Mouse (Mus musculus) liver, embryonic 11.5 days (tissue): Measurements from ENCODE around the gene Gar1. TPM values are rescaled to one million over a fixed set of nuclear protein-coding genes. Genes with fewer than 3 reads are reported as not detected.

ENCODE experiments used
- ATAC-seq: fragments of 200-750 bp; cut with Nextera tagmentation; replicated peaks from 2 replicates; pipeline ENCODE4 v1.8.0; 2017; ENCODE audit warnings: moderate number of reproducible peaks, mild to moderate bottlenecking, moderate TSS enrichment, moderate library complexity; ENCODE audit not compliant: low FRiP score
- DNase-seq: peaks from one replicate; pipeline ENCODE4 v3.0.0-alpha.2; 2017; ENCODE audit warnings: low spot score
- H3K27ac ChIP-seq: fragments of 300-500 bp; sonication (generic); 2 replicates; pipeline ENCODE4 v1.5.1; 2014; ENCODE audit warnings: mild to moderate bottlenecking, low read depth, low read length, control low read depth
- H3K27me3 ChIP-seq: fragments of 300-500 bp; sonication (generic); replicated peaks from 2 replicates; pipeline ENCODE4 v1.6.1; 2014; ENCODE audit warnings: low read length, mixed read lengths; ENCODE audit not compliant: control insufficient read depth, insufficient read depth
- H3K36me3 ChIP-seq: fragments of 300-500 bp; sonication (generic); 2 replicates; pipeline ENCODE4 v1.6.1; 2014; ENCODE audit warnings: mild to moderate bottlenecking, low read length, moderate library complexity, mixed read lengths; ENCODE audit not compliant: control insufficient read depth, insufficient read depth
- H3K4me1 ChIP-seq: fragments of 300-500 bp; sonication (generic); replicated peaks from 2 replicates; pipeline ENCODE4 v1.6.1; 2014; ENCODE audit warnings: low read length, mixed read lengths; ENCODE audit not compliant: control insufficient read depth, insufficient read depth
- H3K4me2 ChIP-seq: fragments of 300-500 bp; sonication (generic); 2 replicates; pipeline ENCODE4 v1.6.1; 2014; ENCODE audit warnings: mild to moderate bottlenecking, control low read depth, moderate library complexity
- H3K4me3 ChIP-seq: fragments of 300-500 bp; sonication (generic); 2 replicates; pipeline ENCODE4 v1.5.1; 2014; ENCODE audit warnings: low read depth, low read length, control low read depth
- H3K9ac ChIP-seq: fragments of 300-500 bp; sonication (generic); 2 replicates; pipeline ENCODE4 v1.6.1; 2014; ENCODE audit warnings: low read depth, low read length, control low read depth
- H3K9me3 ChIP-seq: fragments of 300-500 bp; sonication (generic); 2 replicates; pipeline ENCODE4 v1.6.1; 2016; ENCODE audit warnings: low read length, inconsistent platforms, mixed read lengths; ENCODE audit not compliant: control insufficient read depth
- WGBS: fragments of 180-500 bp; shearing (Covaris S2); extraction: QIAGEN DNeasy Blood & Tissue Kit; methylation state at CpG from one replicate; pipeline ENCODE4 v1.1.7; 2014; 5-methylcytosine and 5-hydroxymethylcytosine counted together
- polyA plus RNA-seq: library from polyadenylated mRNA; unstranded; fragments of >200 nt; fragmentation: Nextera tagmentation; extraction: Ambion mirVana; gene quantifications from 2 replicates; pipeline ENCODE4 v1.2.1, GENCODE M21; 2014

Gar1 gene
- polyA plus RNA-seq, 1 experiment from 2014 or later, result 67.7 TPM

GRCm38 (mm10) chr3:129824146-129824545 lies 7.0 kb downstream of the Gar1 start:
- 94% methylated on average over 4 of the region's 4 CpGs for WGBS

DNA sequence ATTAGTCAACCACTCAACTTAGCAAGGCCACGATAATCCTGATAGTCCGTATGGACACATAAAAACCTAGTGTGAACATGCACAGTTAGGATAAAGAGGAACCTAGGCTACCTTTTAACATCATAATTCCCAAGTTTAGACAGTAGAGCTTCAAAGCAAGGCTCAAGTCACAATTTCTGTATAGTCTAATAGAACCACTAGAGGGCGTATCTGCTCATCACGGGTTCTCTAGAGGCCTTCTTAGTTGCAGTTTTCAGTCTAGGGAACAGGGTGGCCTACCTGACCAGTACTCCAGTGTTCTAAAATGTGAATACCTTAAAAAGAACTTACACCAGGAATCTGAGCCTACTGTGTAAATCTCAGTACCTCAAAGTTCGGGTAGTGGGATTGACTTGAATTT lies 7.9 kb downstream of the Gar1 start:
- H3K27ac ChIP-seq, result no peak overlapping the region
- 53% methylated on average over 5 of the region's 5 CpGs for WGBS
- peak; percentile 50; the same call in 1 of the 2 replicates for ATAC-seq
- H3K9ac ChIP-seq, result no peak overlapping the region
- H3K36me3 ChIP-seq, result peaks cover 27% of the 10 kb centered on the region
- H3K4me1 ChIP-seq, result no peaks in the 10 kb centered on the region
- no peak for DNase-seq
- H3K27me3 ChIP-seq, result no peaks in the 10 kb centered on the region
- H3K4me2 ChIP-seq, result no peak overlapping the region
- no peaks in the 10 kb centered on the region for H3K9me3 ChIP-seq
- H3K4me3 ChIP-seq, result no peak overlapping the region

More at GRCm38 (mm10) chr3:129824146-129824545, 7.0 kb downstream of the Gar1 start:
- H3K4me2 ChIP-seq, result no peak overlapping the region
- no peaks in the 10 kb centered on the region for H3K27me3 ChIP-seq
- H3K9ac ChIP-seq, result no peak overlapping the region
- ATAC-seq (no peak), DNase-seq (no peak)
- no peak overlapping the region for H3K27ac ChIP-seq
- H3K4me1 ChIP-seq, result peaks cover 2% of the 10 kb centered on the region
- peaks cover 31% of the 10 kb centered on the region for H3K36me3 ChIP-seq
- no peaks in the 10 kb centered on the region for H3K9me3 ChIP-seq
- no peak overlapping the region for H3K4me3 ChIP-seq

- Histone ChIP-seq H3K27me3 (no peaks in the 10 kb centered on the region), H3K36me3 (peaks cover 21% of the 10 kb centered on the region), H3K4me3 (no peak within 1 kb of the TSS), H3K4me2 (no peak within 1 kb of the TSS), H3K9ac (no peak within 1 kb of the TSS), H3K9me3 (no peaks in the 10 kb centered on the region), H3K4me1 (no peaks in the 10 kb centered on the region), H3K27ac (no peak within 1 kb of the TSS)
- 90% methylated on average over 11 of the region's 11 CpGs for WGBS
- ATAC-seq, result no peak
- DNase-seq, result no peak
These were observed 8.9 kb downstream of the Gar1 start, which contains the start of gene Rrh for GRCm38 (mm10) chr3:129822206-129822775. Gene Rrh (minus strand): TSS chr3:129822587.

DNA sequence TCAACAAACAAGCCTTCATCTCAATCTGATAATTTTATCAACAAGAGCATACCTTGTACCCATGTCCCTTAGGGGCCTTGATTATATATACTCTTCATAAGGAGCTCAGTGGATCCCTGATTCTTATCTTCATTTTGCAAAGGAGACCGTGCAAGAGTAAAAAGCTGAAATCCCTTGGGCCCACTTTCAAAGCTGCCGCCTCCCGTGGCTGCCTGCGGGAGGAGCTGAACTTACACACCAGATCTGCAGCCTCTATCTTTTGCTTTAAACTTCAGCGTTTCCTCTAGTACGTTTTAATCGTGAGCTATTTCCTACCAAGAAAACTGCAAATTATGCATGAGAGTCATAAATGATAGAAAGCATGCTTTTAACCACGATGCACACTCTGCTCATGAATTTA lies 9.5 kb downstream of the Gar1 start:
- H3K27ac ChIP-seq, result no peak overlapping the region
- WGBS, result 81% methylated on average over 8 of the region's 8 CpGs
- no peak overlapping the region for H3K4me2 ChIP-seq
- no peak overlapping the region for H3K9ac ChIP-seq
- H3K4me3 ChIP-seq, result no peak overlapping the region
- DNase-seq, result no peak
- ATAC-seq, result no peak
- H3K4me1 ChIP-seq, result no peaks in the 10 kb centered on the region
- H3K27me3 ChIP-seq, result no peaks in the 10 kb centered on the region
- H3K9me3 ChIP-seq, result no peaks in the 10 kb centered on the region
- peaks cover 21% of the 10 kb centered on the region for H3K36me3 ChIP-seq

GRCm38 (mm10) chr3:129820847-129821246 lies 10.3 kb downstream of the Gar1 start:
- Histone ChIP-seq H3K36me3 (peaks cover 17% of the 10 kb centered on the region), H3K4me1 (no peaks in the 10 kb centered on the region), H3K4me2 (no peak overlapping the region), H3K27ac (no peak overlapping the region; the same call in 1 of the 2 replicates), H3K9ac (no peak overlapping the region), H3K9me3 (no peaks in the 10 kb centered on the region), H3K27me3 (no peaks in the 10 kb centered on the region), H3K4me3 (no peak overlapping the region)
- DNase-seq (no peak), ATAC-seq (no peak)
- WGBS, result 74% methylated on average over 9 of the region's 9 CpGs

- Histone ChIP-seq H3K9me3 (no peaks in the 10 kb centered on the region), H3K4me3 (no peak within 1 kb of the TSS), H3K4me2 (no peak within 1 kb of the TSS), H3K36me3 (no peaks in the 10 kb centered on the region), H3K4me1 (no peaks in the 10 kb centered on the region), H3K9ac (no peak within 1 kb of the TSS), H3K27me3 (no peaks in the 10 kb centered on the region), H3K27ac (no peak within 1 kb of the TSS)
- no peak for ATAC-seq
- WGBS, result 78% methylated on average over 10 of the region's 10 CpGs
- DNase-seq, result no peak
These were observed 27.4 kb downstream of the Gar1 start, which contains the start of gene Lrit3 for GRCm38 (mm10) chr3:129803765-129804164. Gene Lrit3 (minus strand): TSS chr3:129804030.

DNA sequence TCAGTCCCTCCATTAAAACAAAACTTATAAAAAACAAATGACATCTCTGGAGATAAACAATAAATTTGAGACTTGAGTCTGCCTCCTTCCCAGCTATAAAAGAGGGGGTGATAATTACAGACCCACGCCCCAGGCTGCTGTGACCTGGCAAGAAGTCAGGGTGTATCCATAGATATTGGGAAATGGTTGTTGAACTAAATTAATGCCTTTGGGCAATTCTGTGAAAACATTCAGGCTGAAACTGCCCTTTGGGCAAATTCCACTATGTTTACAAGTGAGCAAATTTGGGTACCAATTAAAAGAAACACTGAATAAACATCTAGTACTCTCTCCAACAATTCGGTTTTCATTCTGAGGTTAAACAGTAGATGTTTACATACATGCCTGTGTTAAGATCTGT lies 32.2 kb downstream of the Gar1 start:
- no peak for DNase-seq
- no peaks in the 10 kb centered on the region for H3K27me3 ChIP-seq
- no peaks in the 10 kb centered on the region for H3K4me1 ChIP-seq
- H3K27ac ChIP-seq, result no peak overlapping the region
- no peak for ATAC-seq
- no peak overlapping the region for H3K4me3 ChIP-seq
- WGBS, result 80% methylated on average over 2 of the region's 2 CpGs
- H3K36me3 ChIP-seq, result no peaks in the 10 kb centered on the region
- H3K9me3 ChIP-seq, result no peaks in the 10 kb centered on the region
- H3K4me2 ChIP-seq, result no peak overlapping the region
- H3K9ac ChIP-seq, result no peak overlapping the region

- no peak overlapping the region for H3K27ac ChIP-seq
- WGBS, result 77% methylated on average over 11 of the region's 11 CpGs
- DNase-seq (no peak), ATAC-seq (no peak)
- H3K36me3 ChIP-seq, result no peaks in the 10 kb centered on the region
- no peak overlapping the region for H3K4me3 ChIP-seq
- no peak overlapping the region for H3K9ac ChIP-seq
- H3K9me3 ChIP-seq, result no peaks in the 10 kb centered on the region
- H3K4me2 ChIP-seq, result no peak overlapping the region
- no peaks in the 10 kb centered on the region for H3K27me3 ChIP-seq
- H3K4me1 ChIP-seq, result no peaks in the 10 kb centered on the region
These were observed 32.6 kb downstream of the Gar1 start for GRCm38 (mm10) chr3:129798551-129798950.

DNA sequence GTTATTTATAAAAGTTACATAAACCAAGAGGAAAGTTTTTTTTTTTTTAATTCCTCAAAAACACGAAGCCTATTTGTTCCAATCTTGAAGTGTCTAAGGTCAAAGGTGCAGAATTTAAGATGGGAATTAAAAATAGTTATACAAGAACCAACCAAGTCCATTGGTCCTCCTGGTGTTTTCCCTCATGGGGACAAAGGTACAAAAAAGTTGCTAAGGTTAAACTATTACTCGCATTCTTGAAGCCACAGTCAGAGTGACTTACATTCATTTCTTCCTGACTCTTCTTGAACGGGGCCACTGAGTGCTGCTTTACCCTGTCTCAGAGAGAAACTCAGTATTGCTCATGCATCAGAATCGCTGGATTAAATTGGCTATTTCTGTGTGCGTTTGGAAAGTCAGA lies 33.9 kb downstream of the Gar1 start:
- H3K4me1 ChIP-seq, result no peaks in the 10 kb centered on the region
- ATAC-seq (no peak), DNase-seq (no peak)
- no peak overlapping the region for H3K27ac ChIP-seq
- WGBS, result 69% methylated on average over 5 of the region's 5 CpGs
- H3K4me3 ChIP-seq, result no peak overlapping the region
- H3K9me3 ChIP-seq, result no peaks in the 10 kb centered on the region
- no peak overlapping the region for H3K4me2 ChIP-seq
- no peaks in the 10 kb centered on the region for H3K27me3 ChIP-seq
- H3K9ac ChIP-seq, result no peak overlapping the region
- no peaks in the 10 kb centered on the region for H3K36me3 ChIP-seq
